Mouse (Mus musculus): ENCODE measurements around the gene Hlcs. TPM values are rescaled to one million over a fixed set of nuclear protein-coding genes. Genes with fewer than 3 reads are reported as not detected.

Hlcs gene
- total RNA-seq, 2 experiments from 2014 or later = 1.3 to 5.1 TPM

GRCm38 (mm10) chr16:94086701-94087569, 226.4 kb downstream of the Hlcs start:
- no peak for ATAC-seq (replicated peaks; ENCODE audit: low FRiP score, poor library complexity, severe bottlenecking)

GRCm38 (mm10) chr16:94085603-94086285, 227.6 kb downstream of the Hlcs start:
- no peak for ATAC-seq (replicated peaks; ENCODE audit: low FRiP score, poor library complexity, severe bottlenecking)

GRCm38 (mm10) chr16:94084711-94085602, 228.4 kb downstream of the Hlcs start, which contains the start of gene Sim2:
Gene Sim2, plus strand, starts transcription at chr16:94084931.
- no peak for ATAC-seq (replicated peaks; ENCODE audit: low FRiP score, poor library complexity, severe bottlenecking)

GRCm38 (mm10) chr16:94083848-94084525, 229.4 kb downstream of the Hlcs start:
- ATAC-seq (replicated peaks; ENCODE audit: low FRiP score, poor library complexity, severe bottlenecking) = no peak

GRCm38 (mm10) chr16:94082960-94083847, 230.2 kb downstream of the Hlcs start:
- ATAC-seq (replicated peaks; ENCODE audit: low FRiP score, poor library complexity, severe bottlenecking) = no peak

GRCm38 (mm10) chr16:94081996-94082708, 231.2 kb downstream of the Hlcs start:
- ATAC-seq (replicated peaks; ENCODE audit: low FRiP score, poor library complexity, severe bottlenecking) = no peak

GRCm38 (mm10) chr16:94081596-94081995, 231.8 kb downstream of the Hlcs start:
- ATAC-seq (replicated peaks; ENCODE audit: low FRiP score, poor library complexity, severe bottlenecking) = no peak

GRCm38 (mm10) chr16:94079856-94080555, 233.4 kb downstream of the Hlcs start:
- no peak for ATAC-seq (replicated peaks; ENCODE audit: low FRiP score, poor library complexity, severe bottlenecking)

- ATAC-seq (replicated peaks; ENCODE audit: low FRiP score, poor library complexity, severe bottlenecking) = no peak
These were observed 234.1 kb downstream of the Hlcs start for GRCm38 (mm10) chr16:94079075-94079855.

Other genes starting within 250 kb of the Hlcs start
- gene Sim2, start 228.6 kb downstream of the Hlcs start, total RNA-seq (2015; ENCODE audit: low replicate concordance) = not detected in 2 replicates
- gene Sim2, start 228.6 kb downstream of the Hlcs start, total RNA-seq (2017; ENCODE audit: low replicate concordance) = not detected in 2 replicates
- not detected in 2 replicates for gene Ripply3, start 14.8 kb upstream of the Hlcs start, total RNA-seq (2015; ENCODE audit: low replicate concordance)
- gene Ripply3, start 14.8 kb upstream of the Hlcs start, total RNA-seq (2017; ENCODE audit: low replicate concordance) = not detected in 2 replicates
- 7.5 and 14.8 TPM in 2 replicates for gene Ttc3, start 57.0 kb upstream of the Hlcs start, total RNA-seq (2015; ENCODE audit: low replicate concordance)
- gene Ttc3, start 57.0 kb upstream of the Hlcs start, total RNA-seq (2017; ENCODE audit: low replicate concordance) = 26.6 and 40.9 TPM in 2 replicates
- gene Pigp, start 58.3 kb upstream of the Hlcs start, total RNA-seq (2015; ENCODE audit: low replicate concordance) = 2.5 and 13.0 TPM in 2 replicates
- 7.7 TPM in 1 of 2 replicates, not detected in the other for gene Pigp, start 58.3 kb upstream of the Hlcs start, total RNA-seq (2017; ENCODE audit: low replicate concordance)
- gene Vps26c, start 213.3 kb upstream of the Hlcs start, total RNA-seq (2015; ENCODE audit: low replicate concordance) = 14.7 and 24.9 TPM in 2 replicates
- gene Vps26c, start 213.3 kb upstream of the Hlcs start, total RNA-seq (2017; ENCODE audit: low replicate concordance) = 7.6 and 18.9 TPM in 2 replicates

Measured in erythroid progenitor cell, adult 5-6 weeks (primary cell).